Comparison of ENCODE assay signal across 8 mouse cellular contexts in the genomic region with DNA sequence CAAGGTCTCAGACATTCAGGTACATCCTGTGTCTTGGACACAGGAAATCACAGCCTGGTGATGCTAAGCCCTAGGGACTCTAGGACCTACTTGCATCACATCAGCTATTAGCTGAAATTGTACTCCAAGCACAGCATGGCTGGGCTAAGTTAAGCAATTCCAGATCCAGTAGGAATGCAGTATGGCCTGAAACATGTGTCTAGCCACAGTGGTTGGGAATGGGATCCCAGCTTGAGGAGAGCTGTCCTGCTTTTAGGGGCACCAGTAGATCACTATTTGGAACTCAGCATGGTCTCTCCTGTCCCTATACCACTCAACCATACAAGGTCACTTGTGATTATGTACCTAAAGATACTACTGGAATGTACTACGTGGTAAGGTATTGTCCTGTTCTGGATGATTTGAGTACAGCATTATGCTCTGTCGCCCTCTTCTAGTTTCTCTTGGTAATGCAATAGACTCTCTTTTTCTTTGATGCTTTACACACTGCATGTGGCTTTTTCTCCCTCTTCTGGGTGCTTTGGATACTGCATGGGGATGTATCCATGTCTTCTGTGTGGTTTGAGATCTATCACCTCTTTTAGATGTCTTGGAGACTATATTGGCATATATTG.
A peak's percentile ranks its signal among the peaks of the same experiment; 100 is the strongest.
DNase-seq lines count a peak whose midpoint lies in the region; ATAC-seq and TF ChIP-seq lines count a peak whose summit lies in the region.

No protein-coding gene starts in this region.

- H3K4me3 ChIP-seq in embryonic facial prominence, embryonic 14.5 days (ENCODE audit: low read depth, low read length), result no peak overlapping the region
- no peak overlapping the region for H3K4me3 ChIP-seq in intestine, postnatal 0 days (ENCODE audit: low read depth, low read length)
- no peak overlapping the region for H3K4me3 ChIP-seq in limb, embryonic 13.5 days
- no peak overlapping the region for H3K4me3 ChIP-seq in stomach, embryonic 14.5 days (ENCODE audit: low read depth, low read length)

- no peak overlapping the region for H3K4me2 ChIP-seq in embryonic facial prominence, embryonic 14.5 days (ENCODE audit: low read depth, low read length)
- no peak overlapping the region for H3K4me2 ChIP-seq in intestine, postnatal 0 days (replicated peaks; ENCODE audit: low read depth)
- H3K4me2 ChIP-seq in limb, embryonic 13.5 days (replicated peaks), result no peak overlapping the region
- H3K4me2 ChIP-seq in stomach, embryonic 14.5 days (replicated peaks; ENCODE audit: low read depth, low read length), result no peak overlapping the region

- H3K9me3 ChIP-seq in embryonic facial prominence, embryonic 14.5 days (ENCODE audit: control insufficient read depth, low read length), result no peaks in the 10 kb centered on the region
- no peaks in the 10 kb centered on the region for H3K9me3 ChIP-seq in intestine, postnatal 0 days (ENCODE audit: control insufficient read depth)
- H3K9me3 ChIP-seq in limb, embryonic 13.5 days, result no peaks in the 10 kb centered on the region
- H3K9me3 ChIP-seq in stomach, embryonic 14.5 days (ENCODE audit: control insufficient read depth, low read depth, low read length), result no peaks in the 10 kb centered on the region

- DNase-seq in cerebellum, adult 8-10 months, result peak; percentile 2
- DNase-seq in cerebellum, adult 11 months, result no peak
- DNase-seq in ES-CJ7 (ENCODE audit: low read depth, low spot score), result peak; percentile 85
- DNase-seq in embryonic facial prominence, embryonic 14.5 days (ENCODE audit: low spot score), result peak; percentile 71
- no peak for DNase-seq in urinary bladder, postnatal 10 days (ENCODE audit: low spot score)

- no peak overlapping the region for H3K9ac ChIP-seq in embryonic facial prominence, embryonic 14.5 days (ENCODE audit: low read depth, low read length)
- no peak overlapping the region for H3K9ac ChIP-seq in intestine, postnatal 0 days (ENCODE audit: low read depth, low read length)
- no peak overlapping the region for H3K9ac ChIP-seq in limb, embryonic 13.5 days
- H3K9ac ChIP-seq in stomach, embryonic 14.5 days (replicated peaks; ENCODE audit: low read depth, low read length), result no peak overlapping the region

- peak; percentile 84 for ATAC-seq in embryonic facial prominence, embryonic 14.5 days (ENCODE audit: low read depth)
- peak; percentile 72 for ATAC-seq in intestine, postnatal 0 days
- peak; percentile 71; the same call in 1 of the 2 replicates for ATAC-seq in limb, embryonic 13.5 days (ENCODE audit: low FRiP score, low read depth)
- ATAC-seq in stomach, embryonic 14.5 days (ENCODE audit: insufficient number of reproducible peaks, insufficient read depth, low FRiP score, low read depth), result peak; percentile 54; the same call in 1 of the 2 replicates

- 3% methylated on average over 2 of the region's 2 CpGs for WGBS in embryonic facial prominence, embryonic 14.5 days
- WGBS in intestine, postnatal 0 days, result 12% methylated on average over 2 of the region's 2 CpGs
- WGBS in limb, embryonic 13.5 days, result 18% methylated on average over 2 of the region's 2 CpGs
- 13% methylated on average over 2 of the region's 2 CpGs for WGBS in stomach, embryonic 14.5 days

- H3K4me1 ChIP-seq in embryonic facial prominence, embryonic 14.5 days (ENCODE audit: control insufficient read depth, insufficient read depth, low read length), result no peaks in the 10 kb centered on the region
- H3K4me1 ChIP-seq in intestine, postnatal 0 days (replicated peaks; ENCODE audit: control insufficient read depth, insufficient read depth, low read length), result no peaks in the 10 kb centered on the region
- H3K4me1 ChIP-seq in limb, embryonic 13.5 days, result no peaks in the 10 kb centered on the region
- H3K4me1 ChIP-seq in stomach, embryonic 14.5 days (ENCODE audit: control insufficient read depth, insufficient read depth, low read length), result no peaks in the 10 kb centered on the region

- peak; percentile 90 for TF ChIP-seq CTCF in intestine, postnatal 0 days (IDR thresholded peaks at IDR 0.05; ENCODE audit: low read depth)

- no peaks in the 10 kb centered on the region for H3K36me3 ChIP-seq in embryonic facial prominence, embryonic 14.5 days (ENCODE audit: control insufficient read depth, insufficient read depth, low read length)
- no peaks in the 10 kb centered on the region for H3K36me3 ChIP-seq in intestine, postnatal 0 days (ENCODE audit: control insufficient read depth, insufficient read depth)
- H3K36me3 ChIP-seq in limb, embryonic 13.5 days, result no peaks in the 10 kb centered on the region
- H3K36me3 ChIP-seq in stomach, embryonic 14.5 days (ENCODE audit: control insufficient read depth, insufficient read depth, low read length), result no peaks in the 10 kb centered on the region

- no peak overlapping the region for H3K27ac ChIP-seq in embryonic facial prominence, embryonic 14.5 days (replicated peaks; ENCODE audit: low read depth, low read length)
- H3K27ac ChIP-seq in intestine, postnatal 0 days (ENCODE audit: low read depth, low read length), result no peak overlapping the region
- no peak overlapping the region for H3K27ac ChIP-seq in limb, embryonic 13.5 days
- no peak overlapping the region for H3K27ac ChIP-seq in stomach, embryonic 14.5 days (ENCODE audit: low read length)

- no peaks in the 10 kb centered on the region for H3K27me3 ChIP-seq in embryonic facial prominence, embryonic 14.5 days (replicated peaks; ENCODE audit: control insufficient read depth, insufficient read depth, low read length)
- no peaks in the 10 kb centered on the region for H3K27me3 ChIP-seq in intestine, postnatal 0 days (replicated peaks; ENCODE audit: control insufficient read depth, insufficient read depth, low read length)
- no peaks in the 10 kb centered on the region for H3K27me3 ChIP-seq in limb, embryonic 13.5 days
- no peaks in the 10 kb centered on the region for H3K27me3 ChIP-seq in stomach, embryonic 14.5 days (ENCODE audit: control insufficient read depth, insufficient read depth, low read length)

Comparison
In these comparisons a context has a peak if more than half of its experiments do, and no peak if none do; other contexts are left out.
1. DNase-seq: peak in cerebellum, adult 8-10 months (single experiment), ES-CJ7 (single experiment) and embryonic facial prominence, embryonic 14.5 days (single experiment); none in cerebellum, adult 11 months (single experiment) and urinary bladder, postnatal 10 days (single experiment).
2. Peak in every context shown above with its lines, with median percentiles within 50 percentile points of each other: ATAC-seq.